Mouse (Mus musculus) lung, postnatal 0 days (tissue): ENCODE results near the gene Pdlim7.

ENCODE experiments used
- CTCF ChIP-seq: IDR thresholded peaks from 2 replicates; pipeline ENCODE4 v1.5.1; 2016; ENCODE audit warnings: antibody characterized with exemption, mild to moderate bottlenecking
- EP300 ChIP-seq: IDR thresholded peaks from 2 replicates; pipeline ENCODE4 v1.6.1; 2016; ENCODE audit warnings: antibody characterized with exemption, mild to moderate bottlenecking, control low read depth

GRCm38 (mm10) chr13:55548426-55548825 is 35.0 kb upstream of the Pdlim7 start:
- TF ChIP-seq CTCF: no peak
- TF ChIP-seq EP300: no peak
